In genomic region chr10:80134421-80134820, GRCm38 (mm10) we compare ENCODE assay signal across 24 mouse cellular contexts. TPM values are rescaled to one million over a fixed set of nuclear protein-coding genes. Genes with fewer than 3 reads are reported as not detected.
DNase-seq lines count a peak whose midpoint lies in the region; ATAC-seq and TF ChIP-seq lines count a peak whose summit lies in the region.
"Had no signal": no experiment of that assay in that cellular context is flagged by ENCODE, and none has a peak within 500 bp of the region (broad histone marks: within the 10 kb centered on the region; RNA-seq: fewer than 3 reads in every experiment).

No protein-coding gene starts in this region.

- DNase-seq in cerebellum, adult 8-10 months, result peak; percentile 23
- DNase-seq in cerebellum, adult 9-10 months, result no peak
- peak; percentile 44 for DNase-seq in kidney, adult 2 months
- no peak for DNase-seq in kidney, adult 18-20 months
- no peak for DNase-seq in neural tube, embryonic 11.5 days (ENCODE audit: low spot score)
- DNase-seq in midbrain, embryonic 11.5 days (ENCODE audit: low spot score, missing footprints), result no peak
- DNase-seq: heart, postnatal 10 days; kidney, postnatal 14 days; lung, adult 2 months; lung, postnatal 36 days; midbrain, embryonic 14.5 days; retina, postnatal 1 day had no signal

- no peak for TF ChIP-seq CTCF in kidney, adult 2 months (conservative IDR thresholded peaks at IDR 0.05; ENCODE audit: insufficient read depth, insufficient read length, low read depth, low read length)

- TF ChIP-seq POLR2A in kidney, adult 2 months (IDR thresholded peaks at IDR 0.05; ENCODE audit: low read depth, low read length), result no peak

- peak overlapping the region; percentile 10; the same call in 1 of the 2 replicates for H3K9ac ChIP-seq in neural tube, embryonic 11.5 days (ENCODE audit: low read length)
- H3K9ac ChIP-seq in neural tube, embryonic 15.5 days (replicated peaks), result no peak overlapping the region
- H3K9ac ChIP-seq in midbrain, embryonic 11.5 days (ENCODE audit: low read length), result no peak overlapping the region
- H3K9ac ChIP-seq: embryonic facial prominence, embryonic 15.5 days; heart, embryonic 12.5 days; limb, embryonic 12.5 days; liver, embryonic 12.5 days; neural tube, embryonic 12.5 days had no signal

- H3K4me1 ChIP-seq in kidney, adult 2 months (ENCODE audit: control insufficient read depth, insufficient read depth, low read length), result peaks cover 10% of the 10 kb centered on the region; the same call in 1 of the 2 replicates
- H3K4me1 ChIP-seq in neural tube, embryonic 11.5 days (ENCODE audit: control insufficient read depth, insufficient read depth, low read length), result peaks cover 27% of the 10 kb centered on the region
- H3K4me1 ChIP-seq in neural tube, embryonic 15.5 days, result peaks cover 47% of the 10 kb centered on the region
- H3K4me1 ChIP-seq in midbrain, embryonic 11.5 days (ENCODE audit: control insufficient read depth, insufficient read depth, low read length), result peaks cover 40% of the 10 kb centered on the region

- 62% methylated on average over 9 of the region's 9 CpGs for WGBS in kidney, adult 2 months
- WGBS in neural tube, embryonic 11.5 days, result 90% methylated on average over 9 of the region's 9 CpGs
- 87% methylated on average over 9 of the region's 9 CpGs for WGBS in neural tube, embryonic 15.5 days
- 92% methylated on average over 9 of the region's 9 CpGs for WGBS in midbrain, embryonic 11.5 days

- no peaks in the 10 kb centered on the region for H3K27me3 ChIP-seq in kidney, adult 2 months (replicated peaks; ENCODE audit: control insufficient read depth, insufficient read depth, low read length)
- H3K27me3 ChIP-seq in neural tube, embryonic 11.5 days (ENCODE audit: control insufficient read depth, insufficient read depth, low read length), result peaks cover 26% of the 10 kb centered on the region
- H3K27me3 ChIP-seq in neural tube, embryonic 15.5 days (replicated peaks), result no peaks in the 10 kb centered on the region
- peaks cover 23% of the 10 kb centered on the region for H3K27me3 ChIP-seq in midbrain, embryonic 11.5 days (ENCODE audit: control insufficient read depth, insufficient read depth, low read length)

- no peaks in the 10 kb centered on the region for H3K36me3 ChIP-seq in kidney, adult 2 months (ENCODE audit: control insufficient read depth, insufficient read depth, low read length)
- peaks cover 6% of the 10 kb centered on the region; the same call in 1 of the 2 replicates for H3K36me3 ChIP-seq in neural tube, embryonic 11.5 days (ENCODE audit: control insufficient read depth, insufficient read depth, low read length)
- peaks cover 67% of the 10 kb centered on the region for H3K36me3 ChIP-seq in neural tube, embryonic 15.5 days
- peaks cover 11% of the 10 kb centered on the region for H3K36me3 ChIP-seq in midbrain, embryonic 11.5 days (ENCODE audit: control insufficient read depth, insufficient read depth, low read length)

- H3K4me3 ChIP-seq in kidney, adult 2 months (ENCODE audit: insufficient read depth, low read depth, low read length), result no peak overlapping the region
- no peak overlapping the region for H3K4me3 ChIP-seq in neural tube, embryonic 11.5 days (ENCODE audit: low read depth, low read length)
- H3K4me3 ChIP-seq in neural tube, embryonic 15.5 days (replicated peaks), result no peak overlapping the region
- no peak overlapping the region for H3K4me3 ChIP-seq in midbrain, embryonic 11.5 days (ENCODE audit: low read depth, low read length)
- H3K4me3 ChIP-seq: embryonic facial prominence, embryonic 15.5 days; heart, embryonic 12.5 days; hindbrain, embryonic 10.5 days; intestine, embryonic 15.5 days; limb, embryonic 12.5 days; liver, embryonic 12.5 days; megakaryocyte, embryonic 14.5 days; neural tube, embryonic 12.5 days had no signal

- H3K9me3 ChIP-seq in neural tube, embryonic 11.5 days (ENCODE audit: control insufficient read depth, low read length), result no peaks in the 10 kb centered on the region
- no peaks in the 10 kb centered on the region for H3K9me3 ChIP-seq in neural tube, embryonic 15.5 days (replicated peaks)
- H3K9me3 ChIP-seq in midbrain, embryonic 11.5 days (ENCODE audit: control insufficient read depth, low read length), result no peaks in the 10 kb centered on the region
- H3K9me3 ChIP-seq: embryonic facial prominence, embryonic 15.5 days; hindbrain, embryonic 10.5 days; intestine, embryonic 15.5 days; liver, embryonic 12.5 days; megakaryocyte, embryonic 14.5 days; neural tube, embryonic 12.5 days had no signal

- no peak overlapping the region for H3K27ac ChIP-seq in kidney, adult 2 months (ENCODE audit: insufficient read depth, low read depth, low read length)
- H3K27ac ChIP-seq in neural tube, embryonic 11.5 days (ENCODE audit: low read depth, low read length), result no peak overlapping the region
- no peak overlapping the region for H3K27ac ChIP-seq in neural tube, embryonic 15.5 days (replicated peaks)
- H3K27ac ChIP-seq in midbrain, embryonic 11.5 days (ENCODE audit: low read depth, low read length), result no peak overlapping the region
- H3K27ac ChIP-seq: hindbrain, embryonic 10.5 days; intestine, embryonic 15.5 days; limb, embryonic 12.5 days; neural tube, embryonic 12.5 days had no signal

- H3K4me2 ChIP-seq in neural tube, embryonic 11.5 days (ENCODE audit: low read depth), result no peak overlapping the region
- no peak overlapping the region for H3K4me2 ChIP-seq in neural tube, embryonic 15.5 days
- H3K4me2 ChIP-seq in midbrain, embryonic 11.5 days, result no peak overlapping the region
- H3K4me2 ChIP-seq: embryonic facial prominence, embryonic 15.5 days; heart, embryonic 12.5 days; intestine, embryonic 15.5 days; limb, embryonic 12.5 days; liver, embryonic 12.5 days; neural tube, embryonic 12.5 days had no signal

- ATAC-seq in neural tube, embryonic 11.5 days (ENCODE audit: insufficient read depth, low FRiP score, low TSS enrichment), result no peak
- ATAC-seq in neural tube, embryonic 15.5 days (ENCODE audit: low FRiP score), result no peak
- no peak for ATAC-seq in midbrain, embryonic 11.5 days (ENCODE audit: low FRiP score)
- ATAC-seq: activated CD4-positive, CD25-positive, alpha-beta regulatory T cell, adult 4 months; forebrain, embryonic 16.5 days; hindbrain, embryonic 16.5 days; intestine, embryonic 15.5 days; liver, embryonic 12.5 days had no signal

RNA-seq across cellular contexts. Expression of gene Atp5d, which starts 4.0 kb away (rescaled TPM):
- polyA plus RNA-seq in kidney, adult 2 months (2012; rRNA removed), result 1,948 and 2,036 TPM in 2 replicates
- polyA plus RNA-seq in neural tube, embryonic 11.5 days (2014; fragmentation: Nextera tagmentation; extraction: Ambion mirVana), result 376 and 386 TPM in 2 replicates
- polyA plus RNA-seq in neural tube, embryonic 15.5 days (2015; fragmentation: Nextera tagmentation; extraction: Ambion mirVana), result 553 and 558 TPM in 2 replicates
- 329 and 355 TPM in 2 replicates for polyA plus RNA-seq in midbrain, embryonic 11.5 days (2014; fragmentation: Nextera tagmentation; extraction: Ambion mirVana)

RNA-seq across cellular contexts. Expression of gene Cbarp, which starts 6.2 kb away (rescaled TPM):
- 8.1 and 8.7 TPM in 2 replicates for polyA plus RNA-seq in kidney, adult 2 months (2012; rRNA removed)
- 11.1 and 11.3 TPM in 2 replicates for polyA plus RNA-seq in neural tube, embryonic 11.5 days (2014; fragmentation: Nextera tagmentation; extraction: Ambion mirVana)
- 91.9 and 93.0 TPM in 2 replicates for polyA plus RNA-seq in neural tube, embryonic 15.5 days (2015; fragmentation: Nextera tagmentation; extraction: Ambion mirVana)
- polyA plus RNA-seq in midbrain, embryonic 11.5 days (2014; fragmentation: Nextera tagmentation; extraction: Ambion mirVana), result 11.1 and 11.8 TPM in 2 replicates

RNA-seq across cellular contexts. Expression of gene Midn, which starts 13.7 kb away (rescaled TPM):
- polyA plus RNA-seq in kidney, adult 2 months (2012; rRNA removed), result 65.6 and 67.0 TPM in 2 replicates
- 70.0 and 78.2 TPM in 2 replicates for polyA plus RNA-seq in neural tube, embryonic 11.5 days (2014; fragmentation: Nextera tagmentation; extraction: Ambion mirVana)
- 19.4 and 20.5 TPM in 2 replicates for polyA plus RNA-seq in neural tube, embryonic 15.5 days (2015; fragmentation: Nextera tagmentation; extraction: Ambion mirVana)
- 66.0 and 71.3 TPM in 2 replicates for polyA plus RNA-seq in midbrain, embryonic 11.5 days (2014; fragmentation: Nextera tagmentation; extraction: Ambion mirVana)

RNA-seq across cellular contexts. Expression of gene Stk11, which starts 18.8 kb away (rescaled TPM):
- 114 and 117 TPM in 2 replicates for polyA plus RNA-seq in kidney, adult 2 months (2012; rRNA removed)
- polyA plus RNA-seq in neural tube, embryonic 11.5 days (2014; fragmentation: Nextera tagmentation; extraction: Ambion mirVana), result 22.0 and 23.5 TPM in 2 replicates
- 16.9 and 17.3 TPM in 2 replicates for polyA plus RNA-seq in neural tube, embryonic 15.5 days (2015; fragmentation: Nextera tagmentation; extraction: Ambion mirVana)
- 18.5 and 23.1 TPM in 2 replicates for polyA plus RNA-seq in midbrain, embryonic 11.5 days (2014; fragmentation: Nextera tagmentation; extraction: Ambion mirVana)

RNA-seq across cellular contexts. Expression of gene Sbno2, which starts 29.1 kb away (rescaled TPM):
- 27.7 and 30.8 TPM in 2 replicates for polyA plus RNA-seq in kidney, adult 2 months (2012; rRNA removed)
- polyA plus RNA-seq in neural tube, embryonic 11.5 days (2014; fragmentation: Nextera tagmentation; extraction: Ambion mirVana), result 11.3 and 11.9 TPM in 2 replicates
- polyA plus RNA-seq in neural tube, embryonic 15.5 days (2015; fragmentation: Nextera tagmentation; extraction: Ambion mirVana), result 11.7 and 12.8 TPM in 2 replicates
- polyA plus RNA-seq in midbrain, embryonic 11.5 days (2014; fragmentation: Nextera tagmentation; extraction: Ambion mirVana), result 7.0 and 7.3 TPM in 2 replicates

Comparison
In these comparisons a context has a peak if more than half of its experiments do, and no peak if none do; other contexts are left out.
1. DNase-seq: peak in cerebellum, adult 8-10 months (single experiment) and kidney, adult 2 months (single experiment); none in cerebellum, adult 9-10 months (single experiment), kidney, adult 18-20 months (single experiment), neural tube, embryonic 11.5 days (single experiment) and midbrain, embryonic 11.5 days (single experiment).